Mouse (Mus musculus): Measurements from ENCODE around the gene Dedd2. TPM values are rescaled to one million over a fixed set of nuclear protein-coding genes. Genes with fewer than 3 reads are reported as not detected.
"Not testable (repeated sequence)": the region's sequence is repeated elsewhere in the genome, so short reads cannot be mapped to it uniquely, and the experiment has no call there.

Dedd2 gene
- 10 to 100 TPM; 26.7 to 31.8 TPM for polyA plus RNA-seq (2017; shearing (Covaris generic))

DNA sequence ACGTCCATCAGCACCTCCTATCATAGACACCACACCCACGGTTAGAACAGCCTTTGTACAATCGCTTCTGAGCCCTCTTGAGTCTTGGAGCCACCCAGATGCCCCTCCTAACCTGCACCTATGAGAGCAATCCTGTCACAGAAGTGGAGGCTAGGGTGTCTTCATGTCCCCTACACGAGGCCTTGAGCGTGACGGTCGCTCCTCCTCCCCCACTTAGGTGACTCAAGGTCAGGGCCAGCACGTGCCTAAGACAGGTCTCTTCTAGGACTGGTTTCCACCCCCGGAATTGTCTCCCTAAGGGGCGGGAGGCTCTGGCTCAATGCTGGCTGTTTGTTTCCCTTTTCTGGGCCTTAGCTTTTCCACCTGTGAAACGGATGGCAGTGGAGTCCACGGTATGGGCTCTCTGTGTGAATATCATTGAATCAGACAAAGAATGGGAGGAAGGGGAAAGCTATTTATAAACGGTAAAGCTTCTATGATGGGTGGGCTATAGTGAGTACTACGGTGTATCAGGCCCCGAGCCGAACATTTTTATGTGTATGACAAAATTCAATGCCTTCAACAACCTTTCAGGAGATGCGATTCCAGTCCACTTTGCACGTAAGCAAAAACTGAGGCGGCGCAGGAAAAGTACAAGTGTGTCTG is at the start of gene Dedd2:
TSS of gene Dedd2 (minus strand) at position 159 of the 645 bp plus-strand sequence.
- no peak for ATAC-seq

DNA sequence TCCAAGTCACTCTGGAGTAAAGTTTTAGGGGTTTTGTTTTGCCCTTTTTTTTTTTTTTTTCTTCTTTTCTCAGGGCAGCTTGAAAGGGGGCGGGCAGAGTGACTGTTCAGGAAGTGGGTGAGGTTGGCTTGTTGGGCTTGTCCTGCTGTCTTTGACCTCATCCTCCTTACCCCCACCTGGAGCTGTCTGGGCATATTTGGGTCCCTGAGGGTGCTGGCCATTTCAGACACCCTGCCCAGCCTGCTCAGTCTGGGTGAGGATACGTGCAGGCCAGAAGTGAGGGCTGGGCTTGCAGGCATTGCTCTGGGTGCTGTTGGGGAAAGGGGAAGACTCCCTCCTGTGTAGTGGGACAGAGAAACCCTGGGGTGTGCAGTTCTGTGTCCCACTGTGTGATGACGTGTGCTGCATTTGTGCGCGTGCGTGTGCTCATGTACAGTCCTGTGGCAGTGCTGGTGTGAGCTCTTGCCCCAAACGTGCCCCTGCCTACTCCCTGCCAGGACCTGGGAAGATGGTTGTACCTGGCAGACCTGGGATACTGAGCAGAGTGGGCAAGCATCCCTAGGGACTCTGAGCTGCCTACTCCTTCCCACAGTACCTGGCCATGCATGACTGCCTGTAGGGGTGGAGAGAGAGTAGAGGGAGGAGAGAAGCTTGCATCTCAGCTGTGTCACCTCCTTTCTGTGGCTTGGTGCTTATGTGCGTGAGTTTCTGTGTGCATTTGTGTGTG is 49.3 kb upstream of the Dedd2 start:
- no peak for ATAC-seq

DNA sequence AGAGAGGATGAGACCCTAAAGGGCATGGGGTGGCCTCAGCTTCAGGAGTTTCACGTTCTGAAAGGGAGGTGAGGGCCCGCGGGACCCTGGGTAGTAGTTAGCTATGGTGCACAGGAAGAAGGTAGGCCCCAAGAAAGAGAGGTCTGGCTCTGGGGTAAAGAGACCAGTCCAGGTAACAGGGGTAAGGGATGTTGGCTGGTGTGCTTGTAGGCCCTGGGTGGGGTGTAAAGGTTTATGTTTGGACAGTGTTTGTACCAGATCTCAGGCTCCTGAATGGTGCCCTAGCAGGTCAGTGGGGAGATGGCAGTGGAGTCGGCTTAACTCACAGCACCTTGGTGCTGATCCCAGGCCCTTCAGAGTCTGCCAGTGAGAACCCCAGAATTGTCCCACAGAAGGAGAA is 48.6 kb upstream of the Dedd2 start:
- no peak for ATAC-seq

DNA sequence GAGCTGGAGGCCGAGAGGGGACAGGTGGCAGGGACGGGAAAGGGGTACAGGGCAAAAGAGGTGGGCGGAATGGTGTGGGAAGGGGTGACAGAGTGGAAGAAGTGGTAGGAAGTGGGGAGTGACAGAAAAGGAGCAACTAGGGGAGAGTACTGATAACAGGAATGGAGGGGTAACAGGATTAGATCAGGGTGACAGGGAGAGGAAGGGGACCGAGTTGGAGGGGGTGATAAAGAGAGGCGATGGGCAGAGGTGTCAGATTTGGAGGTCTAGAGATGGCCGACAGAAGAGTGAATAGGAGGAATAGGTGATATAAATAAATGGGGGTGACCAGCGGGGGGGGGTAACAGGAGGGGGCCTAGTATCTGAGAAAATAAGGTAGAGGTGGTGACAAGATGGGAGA is 48.2 kb upstream of the Dedd2 start:
- ATAC-seq, result no peak

DNA sequence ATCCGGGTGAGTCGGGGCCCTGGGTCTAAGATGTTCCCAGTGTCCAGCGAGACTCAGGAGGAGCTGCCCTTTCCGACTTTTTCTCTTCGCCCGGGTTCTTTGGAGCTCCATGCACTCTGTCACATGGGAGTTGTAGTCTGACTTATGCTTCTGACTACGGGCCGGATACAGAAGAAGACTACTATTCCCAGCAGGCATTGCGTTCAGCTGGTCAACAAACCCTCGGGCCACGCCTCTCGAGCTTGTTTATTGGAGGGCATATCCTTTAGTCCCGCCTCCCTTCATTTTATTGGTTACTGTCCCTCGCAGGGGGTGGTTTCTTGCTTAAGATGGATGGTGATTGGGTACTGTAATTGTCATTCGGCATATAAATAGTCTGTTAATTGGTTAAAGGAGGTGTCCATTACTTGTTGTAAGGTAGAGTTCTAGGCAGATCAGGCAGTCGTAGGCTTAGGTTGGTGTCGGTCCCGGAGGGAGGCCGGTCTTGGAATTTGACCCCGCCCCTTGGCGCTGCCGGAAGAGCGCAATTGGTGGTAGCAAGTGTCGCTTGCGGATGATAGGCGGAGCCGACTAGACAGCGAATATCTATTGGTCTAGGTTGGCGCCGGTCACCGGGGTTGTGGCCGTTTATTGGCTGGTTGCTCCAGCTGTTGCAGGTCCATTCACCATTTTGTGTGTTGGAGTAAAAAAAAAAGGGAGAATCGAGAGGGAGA is 47.5 kb upstream of the Dedd2 start:
- ATAC-seq, result peak; percentile 79

DNA sequence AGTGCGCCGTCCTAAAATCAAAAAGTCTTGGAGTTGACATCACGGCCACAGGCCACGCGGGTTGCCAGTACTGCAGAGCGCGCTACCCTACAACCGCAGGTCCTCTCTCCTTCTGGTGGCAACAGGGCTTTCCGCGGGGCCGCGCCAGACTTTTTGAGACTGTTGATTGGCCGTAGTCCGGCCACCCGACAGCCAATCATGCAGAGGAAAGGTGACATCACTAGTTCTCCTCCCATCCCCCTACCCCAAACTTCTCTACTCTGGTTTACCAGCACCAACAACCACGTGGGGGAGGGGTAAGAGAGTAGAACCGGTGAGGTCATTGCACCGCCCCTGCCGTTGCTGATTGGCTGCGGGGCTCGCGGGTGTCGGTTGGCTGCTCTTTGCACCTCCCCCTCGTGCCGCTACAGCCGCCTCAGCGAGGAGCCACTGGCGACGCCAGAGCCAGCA is 46.9 kb upstream of the Dedd2 start, which contains the start of gene Cic:
TSS of gene Cic (plus strand) at position 404 of the 450 bp plus-strand sequence.
- peak; percentile 64 for ATAC-seq

DNA sequence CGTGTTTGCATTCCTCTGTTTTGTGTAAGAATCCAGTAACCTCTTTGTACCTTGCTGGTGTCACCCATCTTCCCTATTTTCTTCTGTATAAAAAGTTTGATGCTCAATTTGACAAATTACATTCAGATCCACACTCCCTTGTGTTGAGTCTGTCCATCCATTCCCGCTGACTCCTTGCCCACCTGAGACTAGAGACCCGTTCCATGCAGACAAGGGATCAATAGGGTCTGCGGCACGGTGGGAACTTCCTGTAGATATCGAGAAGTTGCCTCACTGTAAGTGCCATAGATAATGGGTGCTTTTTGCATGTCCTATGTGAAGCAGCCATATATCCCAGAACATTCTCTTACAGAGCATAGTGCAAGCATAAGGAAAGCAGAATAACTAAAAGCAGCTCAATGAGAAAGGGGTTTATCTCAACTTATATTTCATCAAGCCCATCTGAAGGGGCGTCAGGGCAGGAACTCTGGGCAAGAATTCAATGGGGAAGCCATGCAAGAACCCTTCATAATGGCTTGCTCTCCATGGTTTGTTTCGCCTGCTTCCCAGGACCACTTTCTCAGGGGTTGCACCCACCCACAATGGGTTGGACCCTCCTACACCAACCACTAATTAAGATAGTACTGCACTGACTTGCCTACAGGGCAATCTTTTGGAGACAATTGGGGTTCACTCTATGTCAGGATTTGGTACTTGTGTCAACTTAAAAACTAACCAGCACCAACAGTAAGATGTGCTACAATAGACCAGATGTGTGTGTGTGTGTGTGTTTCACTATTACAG is 46.0 kb upstream of the Dedd2 start:
- ATAC-seq, result no peak

DNA sequence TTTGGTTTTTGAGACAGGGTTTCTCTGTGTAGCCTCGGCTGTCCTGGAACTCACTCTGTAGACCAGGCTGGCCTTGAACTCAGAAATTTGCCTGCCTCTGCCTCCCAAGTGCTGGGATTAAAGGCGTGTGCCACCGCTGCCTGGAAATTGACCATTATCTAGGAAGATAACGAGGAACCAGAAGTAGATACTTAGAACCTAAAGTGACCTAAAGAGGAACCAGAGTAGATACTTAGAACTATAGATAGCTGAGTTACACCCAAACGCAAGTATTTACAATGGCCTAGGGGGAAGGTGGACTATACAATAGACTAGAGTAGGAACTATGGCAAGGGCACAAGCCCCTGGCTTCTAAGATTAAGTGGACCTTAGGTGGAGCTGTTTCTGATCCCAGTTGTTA is 45.3 kb upstream of the Dedd2 start:
- ATAC-seq, result not testable (repeated sequence)

DNA sequence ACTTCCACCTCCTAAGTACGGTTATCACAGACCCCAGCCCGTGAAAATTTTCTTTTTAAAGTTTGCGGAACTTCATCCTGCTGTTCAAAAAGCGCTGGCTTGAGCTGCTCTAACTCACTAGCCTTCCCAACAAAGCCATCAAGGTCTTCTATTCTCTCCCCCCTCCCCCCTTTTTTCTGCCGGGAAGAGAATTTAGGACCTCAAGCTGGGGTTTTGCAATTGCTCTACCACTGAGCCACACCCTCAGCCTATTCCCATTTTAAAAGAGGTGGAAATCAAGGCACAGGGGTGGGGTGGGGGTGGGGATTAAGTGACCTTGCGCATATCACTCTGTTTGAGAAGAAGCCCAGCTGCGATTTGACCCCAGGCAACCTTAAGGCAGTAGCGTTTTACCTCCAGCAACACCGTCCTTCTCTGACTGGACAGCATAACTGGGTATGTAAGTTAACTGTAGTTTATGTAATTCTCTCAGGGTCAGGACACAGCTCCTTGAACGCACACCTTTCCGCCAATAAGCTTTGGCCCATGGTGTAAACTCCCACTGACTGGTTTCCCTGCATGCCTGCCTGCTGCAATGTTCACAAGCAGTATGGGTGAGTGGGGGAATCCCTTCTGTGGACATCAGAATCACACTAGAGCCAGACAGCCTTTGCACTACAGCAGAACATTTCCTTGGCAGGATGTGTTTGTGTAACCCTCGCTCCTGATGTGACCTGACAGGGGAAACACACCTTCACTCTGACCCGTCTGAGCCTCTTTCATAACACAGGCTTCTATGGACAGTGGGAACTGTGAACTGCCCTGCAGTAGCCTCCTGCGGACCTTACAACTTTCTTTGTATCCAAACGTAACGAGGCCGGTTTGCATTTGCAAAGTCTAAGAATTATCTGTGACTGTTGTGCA is 43.8 kb upstream of the Dedd2 start:
- no peak for ATAC-seq

DNA sequence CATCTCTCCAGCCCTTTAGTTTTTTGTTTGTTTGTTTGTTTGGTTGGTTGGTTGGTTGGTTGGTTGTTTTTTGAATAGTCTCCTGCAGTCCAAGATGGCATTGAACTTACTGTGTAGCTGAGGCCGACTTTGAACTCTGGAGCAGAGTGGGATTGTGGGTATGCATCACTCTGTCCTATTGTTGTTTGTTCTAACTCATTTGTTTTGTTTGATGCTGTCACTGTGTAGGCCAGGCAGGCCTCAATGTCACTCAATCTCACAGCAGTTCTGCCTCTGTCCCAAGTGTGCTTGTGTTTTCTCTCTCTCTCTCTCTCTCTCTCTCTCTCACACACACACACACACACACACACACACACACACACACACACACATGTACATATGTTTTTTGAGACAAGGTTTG is 41.5 kb upstream of the Dedd2 start:
- ATAC-seq, result no peak

DNA sequence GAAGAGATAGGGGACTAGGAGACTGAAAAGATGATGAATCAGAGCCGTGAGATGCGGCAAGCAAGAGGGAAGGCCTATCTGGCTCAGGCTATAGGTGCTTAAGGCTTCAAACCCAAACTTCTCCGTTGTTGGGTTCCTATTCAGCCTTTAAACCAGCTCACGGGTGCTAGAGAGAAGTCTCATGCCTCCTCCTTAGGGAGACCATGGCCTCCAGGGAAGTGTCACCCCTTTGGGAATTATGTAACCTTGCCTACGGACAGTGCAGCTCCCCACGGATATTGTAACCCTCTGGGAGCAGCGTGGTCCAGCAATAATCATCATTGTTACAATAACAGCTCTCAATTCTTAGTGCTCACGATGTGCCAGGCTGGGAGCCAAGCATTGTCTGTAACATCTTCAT is 31.4 kb upstream of the Dedd2 start:
- no peak for ATAC-seq

DNA sequence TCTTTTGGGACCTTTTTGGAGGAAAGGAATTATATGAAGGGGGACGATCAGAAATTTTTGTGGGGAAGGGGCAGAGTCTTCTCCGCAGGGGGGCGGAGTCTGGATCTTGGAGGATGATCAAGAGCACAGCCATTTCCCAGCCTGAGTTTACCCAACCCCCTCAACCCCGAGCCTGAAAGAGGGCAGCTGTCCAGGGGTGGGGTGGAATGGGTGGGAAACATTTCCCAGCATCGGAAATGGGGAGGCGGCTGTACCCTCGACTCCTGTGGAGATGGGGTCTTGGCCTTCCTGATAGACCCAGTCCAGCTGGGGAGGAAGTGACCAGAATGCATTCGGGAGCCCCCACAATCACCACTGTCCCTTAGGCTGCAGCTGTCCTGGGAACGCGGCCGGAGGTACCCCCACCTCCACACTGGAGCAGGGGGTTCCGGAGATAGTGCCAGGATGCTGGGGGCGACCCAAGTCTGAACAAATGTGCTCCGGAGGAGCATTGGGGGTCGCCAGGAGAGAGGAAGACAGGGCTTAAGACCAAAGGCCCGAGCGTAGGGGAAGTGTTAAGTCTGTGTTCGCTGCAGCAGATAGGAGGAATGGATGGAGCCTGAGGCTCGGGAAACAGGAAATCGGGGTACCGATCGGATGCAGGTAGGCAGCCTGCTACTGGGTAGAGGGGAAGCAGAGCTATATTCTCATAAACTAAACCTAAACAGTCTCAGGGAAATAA is 30.8 kb upstream of the Dedd2 start:
- no peak for ATAC-seq

DNA sequence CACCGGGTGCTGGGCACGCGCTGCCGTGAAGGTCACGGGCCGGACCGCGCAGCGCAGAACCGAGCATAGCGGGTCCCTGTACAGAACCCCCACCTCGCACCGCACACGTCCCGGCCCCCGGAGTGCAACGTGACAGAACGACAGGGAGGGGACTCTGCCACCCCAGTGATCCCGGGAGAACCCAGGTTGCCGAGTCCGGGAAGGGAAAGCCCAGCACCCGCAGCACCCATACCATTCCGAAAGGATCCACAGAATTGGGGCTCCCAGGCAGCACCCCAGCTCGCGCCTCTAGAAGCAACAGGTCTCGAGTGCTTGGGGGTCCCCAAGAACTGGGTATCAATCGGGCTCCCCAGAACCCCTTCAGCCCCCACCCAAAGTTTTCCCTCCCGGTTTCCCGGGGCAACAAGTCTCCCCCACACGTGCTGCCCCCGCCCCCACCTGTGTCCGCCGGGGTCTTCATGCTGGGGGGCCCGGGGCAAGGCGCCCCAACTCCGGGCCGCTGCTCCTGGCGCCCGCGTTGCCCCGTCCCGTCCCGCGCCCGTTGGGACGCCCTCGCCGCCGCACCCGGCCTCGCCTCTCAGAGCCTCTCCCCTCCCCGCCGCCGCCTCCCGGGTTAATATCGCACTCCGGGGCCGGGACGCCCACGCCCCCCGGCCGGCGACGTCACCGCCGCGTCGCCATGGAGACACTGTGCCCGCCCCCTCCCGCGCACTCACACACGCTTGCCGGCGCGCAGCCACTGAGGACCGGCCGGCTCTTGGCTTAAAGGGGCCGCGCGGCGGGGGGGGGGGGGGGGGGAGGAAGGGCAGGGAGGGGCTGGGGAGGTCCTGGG is 29.9 kb upstream of the Dedd2 start, which contains the start of gene Erf:
TSS of gene Erf (minus strand) at position 621 of the 832 bp plus-strand sequence.
- peak; percentile 85 for ATAC-seq

DNA sequence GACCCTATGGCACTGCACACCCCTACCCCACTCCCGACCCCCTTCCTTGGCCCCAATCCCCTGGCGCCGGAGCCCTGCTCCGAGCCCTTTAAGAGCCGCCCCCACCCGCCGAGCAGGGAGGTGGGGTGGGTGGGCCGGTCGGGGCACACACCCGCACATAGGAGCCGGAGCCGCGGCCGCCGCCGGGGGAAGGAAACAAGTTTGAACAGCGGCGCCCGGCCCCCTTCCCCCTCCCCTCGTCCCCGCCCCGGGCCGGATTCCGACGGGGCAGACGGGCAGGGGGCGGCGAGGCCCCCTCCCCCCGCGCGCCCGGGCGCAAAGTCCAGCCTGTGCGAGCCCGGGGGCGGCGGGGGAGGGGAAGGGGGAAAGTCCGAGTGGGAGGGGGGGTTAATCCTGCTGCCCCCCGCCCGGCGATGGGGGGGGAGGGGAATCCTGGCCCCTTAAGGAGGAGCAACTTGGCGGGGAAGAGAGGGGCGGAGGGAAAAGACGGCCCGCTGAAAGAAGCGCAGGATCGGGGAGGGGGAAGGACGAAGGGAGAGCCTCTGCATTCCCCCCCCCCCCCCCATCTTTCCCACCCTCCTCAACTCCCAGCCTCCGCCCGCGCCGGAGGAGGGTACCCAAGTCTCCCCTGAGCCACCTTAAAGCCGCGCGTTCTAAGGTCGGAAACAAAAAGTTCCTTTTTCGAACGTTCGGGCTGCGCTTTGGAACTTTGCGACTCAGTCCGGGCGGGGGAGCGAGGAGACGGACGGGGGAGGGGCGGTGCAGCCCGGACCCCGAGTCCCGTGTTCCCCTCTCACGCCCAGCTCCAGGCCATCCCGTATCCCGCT is 29.1 kb upstream of the Dedd2 start:
- ATAC-seq, result peak; percentile 37

DNA sequence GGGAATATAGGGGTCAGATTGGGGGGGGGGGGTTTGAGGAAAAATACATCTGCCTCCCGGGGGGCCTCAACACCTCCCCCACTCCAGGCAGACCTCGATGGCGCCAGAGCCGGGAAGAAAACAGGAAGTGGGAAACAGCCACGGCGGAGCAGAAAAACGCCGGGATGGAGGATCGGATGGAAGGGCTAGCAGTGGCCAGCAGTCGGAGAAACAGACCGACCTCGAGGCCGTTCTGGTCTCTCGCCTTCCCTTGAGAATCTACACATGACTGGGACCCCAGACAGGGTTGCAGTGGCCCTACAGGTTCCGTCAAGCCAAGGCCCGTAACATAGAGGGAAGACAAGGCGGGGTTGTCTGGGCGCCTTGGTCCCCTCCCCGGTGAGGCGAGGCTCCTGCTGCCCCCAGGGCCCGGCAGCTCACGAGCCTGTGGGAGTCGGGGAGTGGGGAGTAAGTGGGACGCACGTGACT is 28.5 kb upstream of the Dedd2 start:
- no peak for ATAC-seq

DNA sequence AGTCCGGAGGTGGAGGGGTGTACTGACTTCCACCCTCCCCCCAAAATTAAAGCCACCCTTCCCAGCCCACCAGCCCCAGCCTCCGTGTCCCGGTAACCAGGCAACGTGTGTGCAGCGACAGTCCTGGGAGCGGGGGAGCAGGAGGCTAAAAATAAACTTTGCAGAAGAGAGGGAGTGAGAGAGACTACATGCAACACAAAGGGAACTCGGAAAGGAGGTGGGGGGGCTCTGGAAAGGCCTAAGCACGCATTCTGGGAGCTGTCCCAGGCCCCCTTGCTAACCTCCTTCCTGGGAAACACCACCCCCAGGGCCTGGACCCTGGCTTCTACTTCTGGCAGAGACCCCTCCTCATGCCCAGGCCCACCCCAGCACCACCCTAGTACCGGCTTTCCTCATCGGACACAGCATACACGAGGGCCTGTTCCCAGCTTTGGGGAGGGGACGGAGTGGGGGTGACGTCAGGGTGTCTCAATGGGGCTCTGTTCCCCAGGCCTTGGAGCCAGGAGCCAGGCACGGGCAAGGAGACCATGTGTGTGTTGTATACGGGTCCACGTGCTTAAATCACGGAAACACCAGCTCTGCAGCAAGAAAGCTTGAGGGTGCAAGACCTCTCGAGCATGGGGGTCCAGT is 27.7 kb upstream of the Dedd2 start:
- ATAC-seq, result no peak

DNA sequence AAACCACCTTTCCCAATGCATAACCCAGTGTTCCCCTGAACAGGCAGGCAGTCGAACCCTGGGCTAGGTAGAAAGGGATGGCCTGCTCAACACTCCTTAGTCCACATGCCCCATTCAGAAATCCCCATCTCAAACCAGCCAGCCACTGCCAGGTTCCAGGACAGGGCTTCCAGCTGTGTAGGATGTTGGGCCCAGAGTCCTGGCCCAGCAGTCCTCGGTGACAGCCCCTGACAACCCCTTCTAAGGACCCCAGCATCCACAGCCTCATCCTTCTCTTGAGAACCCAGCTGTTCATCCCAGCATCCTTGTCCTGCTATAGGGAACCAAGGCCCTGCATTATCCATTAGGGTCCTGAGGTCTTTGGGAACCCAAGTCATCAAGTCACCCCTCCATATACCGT is 27.1 kb upstream of the Dedd2 start:
- ATAC-seq, result no peak

DNA sequence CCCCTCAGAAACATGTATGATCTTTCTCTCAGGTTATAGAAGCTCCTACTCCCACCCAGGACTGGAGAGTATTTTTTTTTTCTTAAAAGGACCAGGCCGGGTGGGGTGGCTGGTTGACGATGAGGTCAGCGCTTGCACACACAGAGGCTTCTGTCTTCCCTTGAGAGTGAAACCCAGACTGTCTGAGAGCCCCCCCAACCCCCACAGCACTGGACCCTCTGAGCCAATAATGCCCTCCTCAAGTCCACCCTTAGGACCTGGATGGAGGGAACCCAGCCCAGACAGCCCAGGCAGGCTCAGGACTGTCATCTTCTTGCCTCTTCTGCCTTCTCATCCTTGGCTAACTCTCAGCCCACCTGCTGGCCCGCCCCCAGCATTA is 26.3 kb upstream of the Dedd2 start:
- ATAC-seq, result no peak

Data from activated CD4-positive, CD25-positive, alpha-beta regulatory T cell, adult 4 months (primary cell).